Mouse (Mus musculus) lung, postnatal 0 days (tissue): ENCODE measurements around the gene Elavl3. TPM values are rescaled to one million over a fixed set of nuclear protein-coding genes. Genes with fewer than 3 reads are reported as not detected.

ENCODE experiments used
- ATAC-seq: fragments of 200-750 bp; cut with Nextera tagmentation; 2 replicates; pipeline ENCODE4 v1.8.0; 2017; ENCODE audit warnings: moderate library complexity
- DNase-seq: peaks from one replicate; pipeline ENCODE4 v3.0.0-alpha.2; 2016; ENCODE audit warnings: low spot score
- H3K27ac ChIP-seq: fragments of 300-500 bp; sonication (generic); 2 replicates; pipeline ENCODE4 v1.5.1; 2014; ENCODE audit warnings: antibody characterized with exemption, mild to moderate bottlenecking, low read length, mixed read lengths
- H3K27me3 ChIP-seq: fragments of 300-500 bp; sonication (generic); replicated peaks from 2 replicates; pipeline ENCODE4 v1.6.1; 2014; ENCODE audit warnings: low read length, mixed read lengths; ENCODE audit not compliant: insufficient read depth
- H3K36me3 ChIP-seq: fragments of 300-500 bp; sonication (generic); 2 replicates; pipeline ENCODE4 v1.6.1; 2014; ENCODE audit warnings: low read length, mixed read lengths; ENCODE audit not compliant: insufficient read depth
- H3K4me1 ChIP-seq: fragments of 300-500 bp; sonication (generic); 2 replicates; pipeline ENCODE4 v1.6.1; 2014; ENCODE audit warnings: antibody characterized with exemption, low read depth, low read length, mixed read lengths; ENCODE audit not compliant: insufficient read depth
- H3K4me2 ChIP-seq: fragments of 300-500 bp; sonication (generic); replicated peaks from 2 replicates; pipeline ENCODE4 v1.6.1; 2014; ENCODE audit warnings: low read depth, mild to moderate bottlenecking, low read length, moderate library complexity, mixed read lengths
- H3K4me3 ChIP-seq: fragments of 300-500 bp; sonication (generic); 2 replicates; pipeline ENCODE4 v1.5.1; 2014; ENCODE audit warnings: low read depth, low read length
- H3K9ac ChIP-seq: fragments of 300-500 bp; sonication (generic); replicated peaks from 2 replicates; pipeline ENCODE4 v1.6.1; 2014; ENCODE audit warnings: low read depth, mild to moderate bottlenecking
- H3K9me3 ChIP-seq: fragments of 300-500 bp; sonication (generic); 2 replicates; pipeline ENCODE4 v1.6.1; 2016; ENCODE audit warnings: low read length, mixed read lengths
- CTCF ChIP-seq: IDR thresholded peaks from 2 replicates; pipeline ENCODE4 v1.5.1; 2016; ENCODE audit warnings: antibody characterized with exemption, mild to moderate bottlenecking
- EP300 ChIP-seq: IDR thresholded peaks from 2 replicates; pipeline ENCODE4 v1.6.1; 2016; ENCODE audit warnings: antibody characterized with exemption, mild to moderate bottlenecking, control low read depth
- WGBS: fragments of 180-500 bp; shearing (Covaris S2); extraction: QIAGEN DNeasy Blood & Tissue Kit; methylation state at CpG from one replicate; pipeline ENCODE4 v1.1.7; 2014; 5-methylcytosine and 5-hydroxymethylcytosine counted together
- polyA plus RNA-seq: library from polyadenylated mRNA; unstranded; fragments of >200 nt; fragmentation: Nextera tagmentation; extraction: Ambion mirVana; gene quantifications from 2 replicates; pipeline ENCODE4 v1.2.1, GENCODE M21; 2015

The Elavl3 gene
- polyA plus RNA-seq, 1 experiment from 2014 or later: 0.04 TPM

DNA sequence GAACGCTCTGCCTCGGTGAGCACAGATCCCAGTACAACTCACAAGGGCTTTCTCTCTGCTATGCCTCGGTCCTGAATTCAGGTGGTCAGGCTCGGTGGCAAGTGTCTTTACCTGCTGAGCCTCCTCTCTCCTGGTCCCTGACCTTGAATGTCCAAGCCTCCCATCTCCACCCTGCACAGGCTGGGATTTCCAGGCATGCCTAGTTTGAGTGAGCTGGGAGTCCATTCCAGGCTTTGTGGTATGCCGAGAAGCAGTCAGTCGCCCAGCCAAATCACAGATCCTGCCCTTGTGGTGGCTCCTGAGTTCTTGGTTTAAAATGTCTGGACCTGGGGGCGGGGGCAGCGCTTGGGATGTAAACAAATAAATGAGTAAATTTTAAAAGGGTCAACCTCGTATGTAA, 4.5 kb downstream of the Elavl3 start:
- H3K27ac ChIP-seq: no peak overlapping the region
- H3K27me3 ChIP-seq: peaks cover 28% of the 10 kb centered on the region
- H3K4me2 ChIP-seq: no peak overlapping the region
- DNase-seq: no peak
- no peak overlapping the region for H3K4me3 ChIP-seq
- H3K9me3 ChIP-seq: no peaks in the 10 kb centered on the region
- WGBS: 49% methylated on average over 9 of the region's 9 CpGs
- H3K9ac ChIP-seq: no peak overlapping the region
- TF ChIP-seq CTCF: no peak
- TF ChIP-seq EP300: no peak
- ATAC-seq: no peak
- H3K36me3 ChIP-seq: no peaks in the 10 kb centered on the region
- H3K4me1 ChIP-seq: 0 out of 2 replicates have a peak, but pooled peaks cover 3% of the 10 kb centered on the region

- H3K9ac ChIP-seq: no peak overlapping the region
- no peaks in the 10 kb centered on the region for H3K27me3 ChIP-seq
- no peaks in the 10 kb centered on the region for H3K36me3 ChIP-seq
- WGBS: 47% methylated on average over 2 of the region's 2 CpGs
- H3K9me3 ChIP-seq: no peaks in the 10 kb centered on the region
- H3K27ac ChIP-seq: no peak overlapping the region
- no peaks in the 10 kb centered on the region for H3K4me1 ChIP-seq
- no peak overlapping the region for H3K4me3 ChIP-seq
- TF ChIP-seq CTCF (no peak), EP300 (no peak)
- H3K4me2 ChIP-seq: no peak overlapping the region
- DNase-seq: no peak
- no peak for ATAC-seq
Observed at GRCm38 (mm10) chr9:22041832-22042231, 10.0 kb downstream of the Elavl3 start.

GRCm38 (mm10) chr9:22037826-22038225, 14.0 kb downstream of the Elavl3 start:
- no peak overlapping the region for H3K4me3 ChIP-seq
- H3K27me3 ChIP-seq: no peaks in the 10 kb centered on the region
- H3K4me2 ChIP-seq: no peak overlapping the region
- DNase-seq (no peak), ATAC-seq (no peak)
- TF ChIP-seq CTCF (no peak), EP300 (no peak)
- H3K27ac ChIP-seq: no peak overlapping the region
- H3K36me3 ChIP-seq: no peaks in the 10 kb centered on the region
- H3K4me1 ChIP-seq: no peaks in the 10 kb centered on the region
- WGBS: 43% methylated on average over 10 of the region's 10 CpGs
- H3K9ac ChIP-seq: no peak overlapping the region
- no peaks in the 10 kb centered on the region for H3K9me3 ChIP-seq

- no peak overlapping the region for H3K4me3 ChIP-seq
- TF ChIP-seq CTCF (no peak), EP300 (no peak)
- H3K36me3 ChIP-seq: no peaks in the 10 kb centered on the region
- no peak for DNase-seq
- no peak overlapping the region for H3K27ac ChIP-seq
- no peaks in the 10 kb centered on the region for H3K4me1 ChIP-seq
- no peak overlapping the region for H3K4me2 ChIP-seq
- WGBS: 57% methylated on average over 6 of the region's 6 CpGs
- H3K9me3 ChIP-seq: no peaks in the 10 kb centered on the region
- no peak overlapping the region for H3K9ac ChIP-seq
- H3K27me3 ChIP-seq: no peaks in the 10 kb centered on the region
- no peak for ATAC-seq
Observed at GRCm38 (mm10) chr9:22035300-22036044, 16.4 kb downstream of the Elavl3 start.

DNA sequence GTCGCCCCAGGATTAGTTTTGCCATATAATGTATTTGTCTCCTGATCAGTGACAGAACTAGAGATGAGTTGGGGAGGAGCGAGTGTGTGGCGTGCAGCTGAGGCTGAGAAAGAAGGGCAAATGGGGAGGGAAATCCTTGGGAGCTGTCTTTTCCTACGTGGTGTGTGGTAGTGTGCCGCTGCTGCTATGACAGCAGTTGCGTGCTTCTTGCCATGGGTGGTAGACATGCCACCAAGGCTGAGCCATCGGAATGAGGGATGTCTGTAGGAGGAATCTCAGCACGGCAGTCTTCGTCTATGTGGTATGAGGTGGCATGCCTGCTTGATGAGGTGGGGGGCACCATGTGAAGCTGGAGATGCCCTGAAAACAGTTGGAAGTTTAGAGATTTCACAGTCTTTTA, 21.4 kb downstream of the Elavl3 start:
- H3K36me3 ChIP-seq: no peaks in the 10 kb centered on the region
- H3K4me1 ChIP-seq: no peaks in the 10 kb centered on the region
- no peak for ATAC-seq

DNA sequence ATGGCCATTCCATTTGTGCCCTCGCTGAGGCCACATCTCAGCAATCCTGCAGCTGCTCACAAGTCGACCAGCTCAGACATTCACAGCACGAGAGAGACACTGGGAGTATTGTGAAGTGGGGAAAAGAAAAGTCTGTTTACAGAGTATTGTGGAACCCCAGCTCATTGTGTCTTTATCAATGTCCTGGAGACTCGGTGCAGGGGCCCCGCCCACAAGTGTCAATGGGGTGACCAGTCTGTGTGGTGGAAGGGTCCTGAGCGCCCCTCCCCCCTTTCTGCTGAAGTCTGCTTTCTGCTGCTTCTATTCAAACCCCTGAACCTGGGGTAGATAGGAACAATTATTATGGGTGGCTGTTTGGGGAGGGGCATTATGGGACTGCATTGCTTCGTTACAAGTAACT, 23.4 kb downstream of the Elavl3 start:
- Histone ChIP-seq H3K27me3 (no peaks in the 10 kb centered on the region), H3K4me2 (no peak overlapping the region), H3K4me3 (no peak overlapping the region), H3K4me1 (no peaks in the 10 kb centered on the region), H3K9ac (no peak overlapping the region), H3K36me3 (no peaks in the 10 kb centered on the region), H3K27ac (no peak overlapping the region), H3K9me3 (no peaks in the 10 kb centered on the region)
- ATAC-seq (no peak), DNase-seq (no peak)
- WGBS: 34% methylated on average over 7 of the region's 7 CpGs
- TF ChIP-seq EP300 (no peak), CTCF (no peak)

More for the DNA sequence above, 21.4 kb downstream of the Elavl3 start:
- H3K4me3 ChIP-seq: no peak overlapping the region
- H3K27me3 ChIP-seq: no peaks in the 10 kb centered on the region
- no peak for DNase-seq
- H3K9ac ChIP-seq: no peak overlapping the region
- H3K27ac ChIP-seq: no peak overlapping the region
- 86% methylated on average over 9 of the region's 9 CpGs for WGBS
- H3K9me3 ChIP-seq: no peaks in the 10 kb centered on the region
- H3K4me2 ChIP-seq: no peak overlapping the region
- TF ChIP-seq EP300 (no peak), CTCF (no peak)
